Mouse (Mus musculus) brain, embryonic 18.5 days (tissue): ENCODE results near the gene Arhgap32.
"Not testable (repeated sequence)": the region's sequence is repeated elsewhere in the genome, so short reads cannot be mapped to it uniquely, and the experiment has no call there.

Source experiments
- DNase-seq: peaks from one replicate; pipeline ENCODE4 v3.0.0-alpha.2; 2012; ENCODE audit warnings: low read depth, low spot score

Arhgap32 gene

DNA sequence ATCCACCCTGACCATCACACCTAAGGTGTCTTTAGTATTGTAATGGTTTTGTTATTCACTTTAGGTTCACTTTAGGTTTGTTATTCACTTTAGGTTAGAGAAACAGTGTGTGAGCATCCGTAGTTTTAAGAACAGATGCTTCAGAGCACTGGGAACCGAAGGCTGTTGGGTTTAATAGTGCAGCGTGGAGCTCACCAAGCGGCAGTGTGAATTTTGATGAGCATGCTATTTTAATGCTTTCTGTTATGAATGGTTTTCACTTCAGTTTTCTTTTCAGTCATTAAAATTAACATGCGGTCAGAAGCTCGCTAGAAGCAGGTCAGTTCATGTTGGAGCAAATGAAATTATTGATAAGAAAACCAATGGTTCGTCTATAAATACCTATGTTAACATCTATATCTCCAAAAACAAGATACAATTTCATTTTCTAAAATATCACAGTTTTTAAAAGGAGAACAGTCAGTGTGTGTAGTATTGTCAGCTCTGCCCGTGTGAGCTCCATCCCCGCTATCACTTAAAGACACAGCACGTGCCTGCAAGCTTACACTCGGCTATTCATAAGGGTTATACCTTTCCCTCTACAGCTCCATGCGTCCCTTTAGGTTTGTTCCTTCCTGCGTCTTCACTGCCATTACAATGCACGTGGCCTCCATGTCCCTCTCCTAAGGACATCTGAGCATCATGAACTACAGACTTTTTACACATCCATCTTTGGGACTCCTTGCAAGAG, 21.9 kb downstream of the Arhgap32 start:
- no peak for DNase-seq

DNA sequence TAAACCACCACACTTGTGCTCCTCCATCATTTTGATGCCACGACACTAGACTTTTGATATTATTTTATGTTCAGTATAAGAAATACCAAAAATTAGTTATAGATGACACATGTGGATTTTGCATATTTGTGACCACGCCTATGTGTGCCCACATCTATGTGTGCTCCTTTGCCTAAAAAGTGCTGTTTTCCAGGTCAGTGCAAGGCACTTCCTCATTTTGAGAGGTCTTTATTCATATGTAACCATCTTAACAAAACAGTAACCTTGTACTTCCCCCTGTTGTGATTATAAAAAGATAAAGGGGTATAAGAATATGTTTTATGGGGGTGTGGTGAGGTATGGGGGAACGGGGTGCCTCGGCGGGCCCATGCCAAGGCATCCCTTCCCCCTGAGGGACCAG, 22.7 kb downstream of the Arhgap32 start:
- no peak for DNase-seq

DNA sequence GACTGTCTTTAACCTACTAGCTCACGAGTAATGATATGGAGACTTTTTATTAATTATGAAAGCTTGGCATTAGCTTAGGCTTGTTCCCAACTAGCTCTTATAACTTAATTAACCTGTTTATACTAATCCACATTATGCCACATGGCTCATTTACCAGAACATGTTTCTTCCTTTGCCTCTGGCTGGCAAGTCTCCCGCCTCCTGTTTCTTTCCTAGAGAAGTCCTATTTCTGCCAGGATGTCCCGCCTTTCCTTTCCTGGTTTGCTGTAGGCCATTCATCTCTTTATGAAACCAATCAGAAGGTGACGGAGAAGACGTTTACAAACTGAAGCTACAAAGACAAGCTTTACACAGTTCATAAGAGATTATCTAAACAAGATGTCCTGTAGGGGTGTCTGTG, 23.7 kb downstream of the Arhgap32 start:
- no peak for DNase-seq

DNA sequence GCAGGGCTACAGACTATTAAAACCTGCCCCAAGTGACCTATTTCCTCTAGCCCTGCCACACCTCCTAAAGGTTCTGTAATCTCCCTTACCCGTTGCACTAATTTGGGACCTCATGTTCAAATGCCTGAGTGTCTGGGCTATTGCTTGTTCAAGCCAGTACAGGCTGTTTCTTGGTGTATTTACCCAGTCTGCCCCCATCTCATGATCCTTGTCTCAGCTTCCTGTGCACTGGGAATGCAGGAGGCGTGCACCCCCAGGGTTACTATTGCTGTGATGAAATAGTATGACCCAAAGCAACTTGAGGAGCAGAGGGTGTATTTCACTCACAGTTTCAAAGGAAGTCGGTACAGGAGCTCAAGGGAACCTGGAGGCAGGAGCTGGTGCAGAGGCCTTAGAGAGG, 26.9 kb downstream of the Arhgap32 start:
- DNase-seq: no peak

DNA sequence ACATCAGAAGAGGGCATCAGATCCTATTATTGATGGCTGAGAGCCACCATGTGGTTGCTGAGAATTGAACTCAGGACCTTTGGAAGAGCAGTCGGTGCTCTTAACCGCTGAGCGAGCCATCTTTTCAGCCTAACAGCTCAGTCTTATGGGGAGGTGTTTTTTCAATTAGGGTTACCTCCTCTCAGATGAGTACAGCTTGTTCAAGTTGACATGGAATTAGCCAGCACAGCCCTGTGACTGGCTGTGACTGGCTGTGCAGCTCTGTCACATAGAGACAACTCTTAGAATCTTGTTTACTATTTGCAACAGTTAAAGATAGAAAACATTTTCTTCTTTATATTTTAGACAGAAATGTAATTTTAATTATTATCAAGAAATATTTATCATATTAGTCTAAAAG, 27.5 kb downstream of the Arhgap32 start:
- no peak for DNase-seq

DNA sequence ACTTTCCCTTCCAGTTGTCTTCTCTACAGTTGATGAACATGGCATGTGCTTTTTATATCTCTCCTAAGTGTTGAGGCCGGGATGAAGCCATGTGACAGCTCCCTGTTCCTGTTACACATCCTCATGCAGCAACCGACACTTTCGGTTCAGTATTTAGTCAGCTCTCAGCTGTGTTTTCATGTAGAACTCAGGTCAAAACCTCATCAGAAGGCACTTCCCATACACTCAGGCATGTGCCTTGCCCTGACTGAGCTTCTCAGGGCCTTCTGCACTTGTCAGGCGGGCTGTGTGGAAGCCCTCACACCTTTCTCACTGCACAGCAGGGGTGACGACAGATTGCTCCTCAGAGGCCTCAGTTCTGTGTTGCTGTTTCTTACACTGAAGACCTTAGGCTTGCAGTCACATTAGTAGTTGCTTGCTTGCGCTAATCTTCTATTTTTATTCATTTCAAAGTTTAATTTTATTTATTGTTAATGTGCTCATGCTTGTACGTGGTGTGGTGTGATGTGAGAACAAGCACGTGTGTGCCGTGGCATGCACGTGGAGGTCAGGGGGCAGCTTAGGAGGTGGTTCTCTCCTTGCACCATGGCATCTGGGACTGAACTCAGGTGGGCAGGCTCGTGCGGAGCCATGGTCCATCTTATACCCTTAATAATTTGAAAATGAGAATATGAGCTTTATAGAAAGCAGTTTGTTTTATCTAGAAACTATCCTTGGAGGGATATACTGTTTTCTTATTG, 30.5 kb downstream of the Arhgap32 start:
- no peak for DNase-seq

DNA sequence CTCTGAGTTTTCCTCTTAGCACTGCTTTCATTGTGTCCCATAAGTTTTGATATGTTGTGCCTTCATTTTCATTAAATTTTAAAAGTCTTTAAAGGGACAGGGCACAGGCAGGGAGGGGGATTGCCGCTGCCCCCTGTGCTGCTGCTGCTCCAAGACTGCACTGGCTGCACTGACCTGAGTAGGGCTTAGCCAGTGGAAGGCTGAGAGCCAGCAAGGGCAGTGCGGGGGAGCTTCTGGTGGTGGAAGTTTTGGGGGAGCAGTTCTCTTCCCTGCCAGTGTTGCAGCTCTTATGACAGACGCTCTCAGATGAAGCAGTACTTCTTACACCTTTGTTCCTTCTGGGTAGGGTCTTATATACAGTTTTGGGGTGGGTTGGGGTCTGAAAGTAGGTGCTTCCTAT, 33.3 kb downstream of the Arhgap32 start:
- no peak for DNase-seq

DNA sequence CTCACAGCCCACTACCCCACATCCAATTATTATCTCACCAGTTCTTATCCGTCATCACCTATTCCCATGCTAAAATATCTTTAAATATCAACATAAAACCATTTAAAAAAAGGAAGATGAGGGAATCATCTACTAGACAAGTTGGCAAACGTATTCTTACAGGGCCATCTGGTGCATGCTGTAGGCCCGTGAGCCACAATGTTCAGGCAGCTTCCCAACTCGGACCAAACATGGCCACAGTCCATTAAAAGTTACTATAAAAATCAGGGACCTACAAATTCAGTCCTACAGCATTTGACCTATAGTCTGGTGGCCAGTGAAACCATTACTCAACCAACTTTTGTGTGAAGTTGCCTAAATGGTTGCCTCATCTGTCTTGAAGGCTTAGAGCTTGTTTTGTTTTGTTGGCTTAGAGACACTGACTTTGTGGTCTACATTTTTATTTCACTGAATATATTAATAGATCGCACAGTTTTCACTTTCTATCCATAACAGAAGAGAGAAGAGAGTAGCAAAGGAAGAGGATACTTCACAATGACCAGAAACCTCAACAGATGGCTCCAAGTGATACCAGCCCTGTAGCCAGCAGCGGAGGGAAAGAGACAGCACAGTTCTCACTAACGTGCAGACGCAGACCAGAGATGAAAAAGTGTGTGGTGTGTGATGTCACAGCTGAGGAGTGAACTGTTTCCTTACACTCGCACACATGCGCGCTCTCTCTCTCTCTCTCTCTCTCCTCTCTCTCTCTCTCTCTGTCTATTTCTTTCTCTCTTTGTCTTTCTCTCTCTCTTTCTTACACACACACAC, 34.1 kb downstream of the Arhgap32 start:
- no peak for DNase-seq

DNA sequence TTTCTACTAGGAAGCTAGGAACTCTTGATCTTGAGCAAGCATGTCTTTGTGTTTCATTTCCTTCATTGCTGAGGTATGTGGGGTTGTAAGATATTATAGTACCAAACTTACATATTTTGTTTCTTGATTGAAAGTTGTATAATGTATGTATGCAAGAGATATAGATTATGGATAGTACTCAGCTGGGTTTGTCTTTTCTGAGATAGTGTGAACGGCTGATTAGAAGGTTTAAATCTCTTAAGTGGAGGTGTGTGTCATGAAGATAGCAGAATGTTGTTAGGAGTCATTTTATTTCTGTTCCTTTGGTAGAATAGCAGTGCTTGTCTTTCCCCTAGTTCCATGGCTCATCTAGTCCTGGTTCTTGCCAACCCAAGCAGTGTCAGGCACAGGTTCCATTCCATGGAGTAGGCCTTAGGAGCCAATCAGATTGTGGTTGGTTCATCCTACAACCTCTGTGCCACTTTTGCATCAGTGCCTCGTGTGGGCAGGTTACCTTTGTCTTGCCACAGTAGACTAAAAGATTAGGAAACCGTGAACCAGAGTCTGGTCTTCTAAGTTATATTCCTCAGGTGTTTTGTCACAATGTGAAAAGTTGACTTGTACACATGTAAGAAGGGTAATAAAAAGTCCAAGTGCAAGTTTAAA, 38.9 kb downstream of the Arhgap32 start:
- no peak for DNase-seq

DNA sequence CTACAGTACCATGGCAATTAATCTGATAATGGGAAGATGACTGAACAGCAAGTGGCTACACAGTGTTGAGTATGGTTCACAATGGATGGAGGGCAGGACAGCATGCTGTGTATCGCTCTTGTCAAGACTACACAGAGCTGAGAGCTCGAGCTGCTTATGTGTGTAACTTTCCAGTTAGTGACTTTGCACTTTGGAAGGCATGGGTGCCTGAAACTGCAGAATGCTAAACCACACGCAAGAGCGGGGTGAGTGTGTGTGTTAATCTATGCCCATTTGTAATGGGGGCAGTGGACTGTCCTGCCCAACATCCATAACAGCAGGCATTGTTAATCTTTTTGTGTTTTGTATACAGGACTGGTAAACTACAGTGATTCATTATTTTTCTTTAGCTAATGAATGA, 40.8 kb downstream of the Arhgap32 start:
- no peak for DNase-seq

DNA sequence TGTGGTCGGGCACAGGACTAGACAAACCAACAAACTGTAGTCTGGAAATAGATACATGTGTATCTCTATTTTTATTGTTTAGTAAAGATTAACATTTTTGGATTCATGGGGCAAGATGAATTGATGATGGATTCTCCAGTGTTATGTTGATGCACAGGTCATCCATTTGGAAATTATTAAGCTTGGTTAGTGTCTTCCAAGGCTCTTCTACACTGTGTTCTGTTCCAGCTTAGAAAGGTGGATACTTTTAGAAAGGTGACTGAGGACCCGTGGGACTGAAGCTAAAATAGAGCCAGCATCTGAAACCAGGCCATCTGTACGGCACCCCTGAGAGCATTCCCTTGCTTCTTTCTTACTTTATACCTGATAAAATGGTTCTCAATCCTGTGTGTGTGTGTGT, 41.3 kb downstream of the Arhgap32 start:
- no peak for DNase-seq

DNA sequence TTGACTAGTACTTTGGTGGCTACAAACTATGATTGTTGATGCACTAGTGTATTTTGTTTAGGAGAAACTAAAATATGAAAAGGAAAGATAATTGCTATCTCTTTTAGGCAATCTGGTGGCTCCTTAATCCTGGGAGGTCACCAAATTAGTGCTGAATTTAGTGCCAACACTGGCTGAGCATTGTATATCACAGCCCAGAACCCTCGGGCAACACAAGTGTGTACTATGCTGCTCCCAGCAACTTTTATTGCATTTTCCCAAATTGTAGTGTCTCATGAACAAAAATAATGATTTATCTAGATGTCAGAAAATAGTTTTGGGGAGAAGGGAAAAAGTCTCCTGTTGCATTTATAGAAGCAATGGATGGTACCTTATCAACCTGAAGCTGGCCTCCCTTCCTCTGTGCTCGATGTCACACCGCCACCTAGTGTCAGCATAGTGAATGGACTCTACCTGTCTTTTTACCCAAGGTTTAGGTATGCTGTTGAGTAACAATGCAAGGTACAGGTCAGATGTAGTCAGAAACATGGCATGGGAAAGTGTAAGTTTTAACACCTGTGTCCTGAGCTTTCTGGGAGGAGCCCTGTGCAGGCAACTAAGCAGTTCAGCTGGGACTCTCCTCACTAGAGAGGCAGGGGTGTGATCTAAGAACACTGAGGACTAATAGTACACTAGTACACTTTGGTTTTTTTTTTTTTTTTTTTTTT, 43.1 kb downstream of the Arhgap32 start:
- DNase-seq: peak; percentile 22

DNA sequence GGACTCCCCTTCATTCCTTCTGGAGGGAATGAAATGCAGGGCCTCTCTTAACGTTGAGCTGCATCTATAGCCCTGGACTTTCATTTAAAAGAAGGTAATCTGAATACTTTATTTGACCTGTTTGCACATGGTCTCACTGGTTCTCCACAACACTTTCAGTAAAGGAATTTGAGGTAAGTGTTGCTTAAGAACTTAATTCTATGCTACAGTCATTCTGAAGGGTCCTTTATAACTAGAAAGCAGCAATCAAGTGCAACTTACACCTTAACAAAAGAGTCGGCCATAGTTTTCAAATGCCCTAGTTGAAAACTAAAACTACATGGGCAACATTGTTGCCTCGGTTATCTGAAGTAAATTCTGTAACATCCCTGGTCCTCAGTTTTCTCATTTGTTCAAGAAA, 43.8 kb downstream of the Arhgap32 start:
- DNase-seq: no peak

DNA sequence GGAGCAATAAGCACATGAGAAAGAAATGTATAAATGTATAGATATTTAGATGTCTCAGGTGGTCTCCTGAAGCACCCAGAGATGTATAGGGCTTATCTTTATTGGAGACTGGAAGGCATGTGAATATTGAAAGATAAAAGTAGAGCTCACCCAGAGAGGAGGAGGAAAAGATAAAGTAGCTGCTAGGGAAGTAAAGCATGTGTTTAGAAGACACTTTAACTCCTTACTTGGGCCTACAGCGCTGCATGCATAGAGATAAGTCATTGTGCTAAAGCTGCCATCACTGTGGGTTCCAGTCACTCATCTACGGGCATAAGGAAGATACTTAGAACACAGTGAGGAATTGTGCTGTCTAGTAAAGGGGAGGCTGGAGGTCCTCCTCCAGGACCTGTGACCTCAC, 46.9 kb downstream of the Arhgap32 start:
- no peak for DNase-seq

DNA sequence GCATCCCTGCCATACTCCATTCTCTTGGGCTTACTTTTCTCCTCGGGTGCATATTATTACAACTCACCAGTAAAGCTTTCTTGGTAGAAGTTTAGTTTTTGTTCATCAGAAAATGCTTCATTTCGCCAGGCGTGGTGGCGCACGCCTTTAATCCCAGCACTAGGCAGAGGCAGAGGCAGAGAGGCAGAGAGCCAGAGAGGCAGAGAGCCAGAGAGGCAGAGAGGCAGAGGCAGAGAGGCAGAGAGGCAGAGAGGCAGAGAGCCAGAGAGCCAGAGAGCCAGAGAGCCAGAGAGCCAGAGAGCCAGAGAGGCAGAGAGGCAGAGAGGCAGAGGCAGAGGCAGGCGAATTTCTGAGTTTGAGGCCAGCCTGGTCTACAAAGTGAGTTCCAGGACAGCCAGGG, 47.9 kb downstream of the Arhgap32 start:
- DNase-seq: not testable (repeated sequence)

DNA sequence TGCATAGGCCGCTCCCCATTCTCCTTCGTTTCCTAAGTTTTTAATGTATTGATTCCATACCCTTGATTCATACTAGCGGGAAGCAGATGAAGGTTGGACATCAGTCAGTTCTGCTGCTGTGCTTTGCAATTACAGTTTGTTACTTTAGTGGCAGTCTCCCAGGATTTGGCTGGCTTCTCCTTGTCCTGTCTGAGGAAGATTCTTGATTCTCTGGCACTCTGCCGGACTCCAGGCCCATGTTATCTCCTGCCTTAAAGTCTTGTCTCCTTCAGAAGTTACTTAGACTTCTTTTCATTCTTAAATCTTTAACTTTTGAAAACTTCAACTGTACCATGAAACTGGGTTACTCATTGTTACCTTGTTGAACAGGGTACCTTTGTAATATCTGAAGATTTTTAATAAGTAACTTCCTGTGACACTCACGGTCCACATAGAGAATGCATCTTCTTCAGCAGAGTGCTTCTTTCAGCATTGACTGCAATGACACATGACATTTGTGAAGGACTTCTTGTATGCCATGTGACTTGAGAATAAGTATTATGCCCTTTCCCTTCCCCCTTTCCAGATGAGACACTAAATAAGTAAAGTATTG, 52.7 kb downstream of the Arhgap32 start:
- DNase-seq: no peak

DNA sequence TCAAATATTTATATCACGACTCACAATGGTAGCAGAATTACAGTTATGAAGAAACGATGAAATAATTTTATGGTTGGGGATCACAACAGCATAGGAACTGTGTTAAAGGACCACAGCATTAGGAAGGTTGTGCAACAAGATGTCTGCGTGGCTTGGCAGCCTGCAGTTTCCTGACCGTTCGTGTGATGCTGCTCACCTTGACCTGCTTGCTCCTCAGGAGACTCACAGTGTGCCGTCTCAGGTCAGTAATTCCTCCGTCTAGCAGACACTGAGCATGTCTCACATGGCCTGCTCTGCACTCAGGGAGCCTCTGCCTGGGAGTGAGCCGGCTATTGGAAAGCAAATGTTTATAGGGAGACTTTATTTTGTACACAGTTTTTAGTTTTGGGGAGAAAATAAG, 54.8 kb downstream of the Arhgap32 start:
- no peak for DNase-seq

DNA sequence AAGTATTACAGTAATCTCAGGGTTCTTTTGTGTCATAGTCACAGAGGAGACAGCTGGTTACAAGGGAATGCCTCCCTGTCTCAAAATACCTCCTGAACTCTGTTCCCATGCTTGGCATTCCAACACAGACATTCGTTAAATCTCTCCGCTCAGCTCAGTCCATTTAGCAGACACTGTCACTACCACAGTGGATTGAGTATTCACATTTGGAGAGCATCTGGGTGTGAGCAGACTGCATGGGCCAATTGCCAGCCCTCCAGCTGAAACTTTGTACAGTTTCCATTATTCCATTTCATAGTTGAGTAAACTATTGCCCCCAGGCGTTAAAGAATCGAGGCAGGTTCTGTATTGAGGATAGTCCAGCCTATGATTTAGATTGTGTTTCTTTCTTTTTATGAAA, 60.7 kb downstream of the Arhgap32 start:
- DNase-seq: no peak

DNA sequence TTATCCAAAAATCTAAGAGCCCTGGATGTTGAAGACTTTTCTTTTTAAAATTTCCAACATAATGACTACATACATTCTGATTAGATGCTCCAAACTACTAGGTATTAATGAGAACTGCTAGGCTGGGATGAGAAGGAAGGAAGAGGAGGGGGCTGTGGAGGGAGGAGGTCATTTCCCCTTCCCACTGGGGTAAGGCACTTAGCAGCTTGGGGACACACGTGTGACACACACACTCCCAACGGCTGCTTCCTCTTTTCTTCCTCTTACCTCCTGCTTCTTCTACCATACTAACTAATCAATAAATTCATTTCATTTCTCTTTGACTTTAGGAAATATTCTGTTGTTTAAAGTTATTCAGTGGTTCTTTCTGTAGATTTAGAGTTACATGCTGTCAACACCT, 65.2 kb downstream of the Arhgap32 start:
- no peak for DNase-seq

DNA sequence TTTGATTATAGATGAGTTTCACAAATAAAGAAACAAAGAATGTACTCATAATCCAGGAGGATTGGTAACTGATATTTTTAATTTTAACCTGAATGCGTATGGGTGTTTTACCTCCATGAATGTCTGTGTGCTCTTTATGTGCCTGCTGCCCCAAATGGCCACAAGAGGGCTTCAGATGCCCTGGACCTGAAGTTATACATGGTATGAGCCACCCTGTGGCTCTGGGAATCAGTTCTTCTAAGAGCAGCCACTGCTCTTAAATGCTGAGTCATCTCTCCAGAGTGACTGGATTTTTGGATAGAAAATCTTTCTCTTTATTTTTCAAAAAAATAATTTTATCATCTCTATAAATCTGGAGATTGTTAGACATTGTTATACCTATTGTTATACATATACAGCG, 70.6 kb downstream of the Arhgap32 start:
- DNase-seq: no peak
